In the genomic region with DNA sequence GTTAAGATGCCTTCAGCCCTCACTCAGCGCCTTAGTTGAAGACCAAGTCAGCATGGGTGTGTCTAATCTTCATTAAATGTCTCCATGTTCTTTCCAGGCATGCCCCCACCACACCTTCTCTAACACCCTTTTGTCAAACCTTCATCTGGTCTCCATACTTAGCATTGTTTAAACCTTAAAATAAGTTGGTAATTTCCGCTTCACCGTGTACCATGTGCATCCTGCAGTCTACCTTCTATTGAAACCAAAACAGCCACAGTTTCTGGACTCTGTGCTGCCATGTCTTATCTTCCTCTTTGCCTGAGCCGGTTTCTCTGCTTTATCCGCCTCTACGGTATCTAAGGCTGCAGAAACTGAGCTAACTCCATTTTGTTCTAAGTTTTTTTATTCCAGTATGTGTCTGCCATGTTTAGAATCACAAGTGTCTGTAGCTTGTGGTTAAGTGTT, we compare ENCODE assay signal across 8 mouse cellular contexts. TPM values are rescaled to one million over a fixed set of nuclear protein-coding genes. Genes with fewer than 3 reads are reported as not detected.
A peak's percentile ranks its signal among the peaks of the same experiment; 100 is the strongest.
DNase-seq lines count a peak whose midpoint lies in the region; ATAC-seq and TF ChIP-seq lines count a peak whose summit lies in the region.

No protein-coding gene starts in this region.

- no peaks in the 10 kb centered on the region for H3K9me3 ChIP-seq in lung, embryonic 14.5 days (ENCODE audit: low read depth, low read length)
- no peaks in the 10 kb centered on the region for H3K9me3 ChIP-seq in midbrain, postnatal 0 days (ENCODE audit: low read length)

- DNase-seq in lung, embryonic 14.5 days: peak; percentile 33
- no peak for DNase-seq in lung, adult 18-20 months
- peak; percentile 62 for DNase-seq in c-Kit-positive CD71-positive TER-119-positive erythroid progenitor cells, embryonic 14.5 days (ENCODE audit: low spot score)
- peak; percentile 66 for DNase-seq in induced T-regulatory cell, adult 2 months (ENCODE audit: low read depth)
- no peak for DNase-seq in midbrain, postnatal 0 days (ENCODE audit: low spot score)
- no peak for DNase-seq in embryo, embryonic 10.5 days (ENCODE audit: low spot score)
- DNase-seq in layer of hippocampus, adult 18-20 months (ENCODE audit: low spot score in 2 of 2): no peak
- no peak for DNase-seq in gastrocnemius, postnatal 36 days

- H3K4me2 ChIP-seq in lung, embryonic 14.5 days: peak overlapping the region; percentile 71
- peak overlapping the region; percentile 65 for H3K4me2 ChIP-seq in midbrain, postnatal 0 days (ENCODE audit: low read depth, low read length, poor library complexity, severe bottlenecking)

- H3K4me1 ChIP-seq in lung, embryonic 14.5 days (ENCODE audit: insufficient read depth): peaks cover 2% of the 10 kb centered on the region
- peaks cover 5% of the 10 kb centered on the region; the same call in 1 of the 2 replicates for H3K4me1 ChIP-seq in midbrain, postnatal 0 days (ENCODE audit: insufficient read depth, low read length)

- 22% methylated on average over 6 of the region's 6 CpGs for WGBS in lung, embryonic 14.5 days
- WGBS in midbrain, postnatal 0 days: 32% methylated on average over 6 of the region's 6 CpGs

- H3K27ac ChIP-seq in lung, embryonic 14.5 days (ENCODE audit: low read depth): peak overlapping the region; percentile 0; the same call in 1 of the 2 replicates
- H3K27ac ChIP-seq in midbrain, postnatal 0 days (ENCODE audit: low read depth, low read length): no peak overlapping the region

- H3K27me3 ChIP-seq in lung, embryonic 14.5 days (ENCODE audit: insufficient read depth, low read length): no peaks in the 10 kb centered on the region
- no peaks in the 10 kb centered on the region for H3K27me3 ChIP-seq in midbrain, postnatal 0 days (ENCODE audit: insufficient read depth, low read length)

- peak overlapping the region; percentile 81 for H3K4me3 ChIP-seq in lung, embryonic 14.5 days (ENCODE audit: low read depth, low read length)
- H3K4me3 ChIP-seq in midbrain, postnatal 0 days (ENCODE audit: low read depth, low read length): peak overlapping the region; percentile 89; the same call in 1 of the 2 replicates

- no peak for ATAC-seq in lung, embryonic 14.5 days (ENCODE audit: insufficient read depth)
- no peak for ATAC-seq in midbrain, postnatal 0 days (ENCODE audit: low FRiP score)

- intact Hi-C loops in gastrocnemius, postnatal 36 days (cut with DNase I): no loop called here

- H3K36me3 ChIP-seq in lung, embryonic 14.5 days (ENCODE audit: insufficient read depth): peaks cover 17% of the 10 kb centered on the region
- H3K36me3 ChIP-seq in midbrain, postnatal 0 days (ENCODE audit: insufficient read depth, low read length): peaks cover 7% of the 10 kb centered on the region

- TF ChIP-seq CTCF in lung, embryonic 14.5 days (IDR thresholded peaks at IDR 0.05; ENCODE audit: low read depth): no peak
- no peak for TF ChIP-seq CTCF in midbrain, postnatal 0 days (IDR thresholded peaks at IDR 0.05)

- peak overlapping the region; percentile 94; the same call in 1 of the 2 replicates for H3K9ac ChIP-seq in lung, embryonic 14.5 days
- H3K9ac ChIP-seq in midbrain, postnatal 0 days (replicated peaks; ENCODE audit: low read length, poor library complexity, severe bottlenecking): no peak overlapping the region

RNA-seq across cellular contexts. Expression of gene Ivns1abp, which starts 2.4 kb away (rescaled TPM):
- 266 and 268 TPM in 2 replicates for polyA plus RNA-seq in lung, embryonic 14.5 days (2014; fragmentation: Nextera tagmentation; extraction: Ambion mirVana)
- total RNA-seq in midbrain, postnatal 0 days (2014; rRNA removed): 164 and 176 TPM in 2 replicates
- polyA plus RNA-seq in midbrain, postnatal 0 days (2015; fragmentation: Nextera tagmentation; extraction: Ambion mirVana): 167 and 169 TPM in 2 replicates
- total RNA-seq in layer of hippocampus, adult 18-20 months (2021): 10 to 100 TPM; 88.5 to 88.7 TPM
- total RNA-seq in gastrocnemius, postnatal 36 days (2021): 100 to 1,000 TPM in 1 of 2 experiments, 10 to 100 TPM in 1; 97.4 to 111 TPM

Comparison
In these comparisons a context has a peak if more than half of its experiments do, and no peak if none do; other contexts are left out.
1. DNase-seq: peak in lung, embryonic 14.5 days (single experiment), c-Kit-positive CD71-positive TER-119-positive erythroid progenitor cells, embryonic 14.5 days (single experiment) and induced T-regulatory cell, adult 2 months (single experiment); none in lung, adult 18-20 months (0 of 2), midbrain, postnatal 0 days (single experiment), embryo, embryonic 10.5 days (single experiment), layer of hippocampus, adult 18-20 months (0 of 2) and gastrocnemius, postnatal 36 days (0 of 2).